In genomic region chr5:101811296-101812169, GRCm38 (mm10) we compare ENCODE assay signal across 13 mouse cellular contexts. TPM values are rescaled to one million over a fixed set of nuclear protein-coding genes. Genes with fewer than 3 reads are reported as not detected.
DNase-seq lines count a peak whose midpoint lies in the region; ATAC-seq and TF ChIP-seq lines count a peak whose summit lies in the region.
"Had no signal": no experiment of that assay in that cellular context is flagged by ENCODE, and none has a peak within 500 bp of the region (broad histone marks: within the 10 kb centered on the region; RNA-seq: fewer than 3 reads in every experiment).

No protein-coding gene starts in this region.

- peak; percentile 27; the same call in 1 of the 2 replicates for TF ChIP-seq CTCF in kidney, postnatal 0 days (IDR thresholded peaks at IDR 0.05; ENCODE audit: low read depth)

- no peak overlapping the region for H3K4me3 ChIP-seq in kidney, postnatal 0 days (replicated peaks; ENCODE audit: low read depth, low read length)
- H3K4me3 ChIP-seq: limb, embryonic 12.5 days; neural tube, embryonic 15.5 days had no signal

- DNase-seq in kidney, postnatal 0 days (ENCODE audit: low spot score) = no peak
- no peak for DNase-seq in kidney, postnatal 4 days
- DNase-seq in thymus, postnatal 0 days (ENCODE audit: low spot score) = peak; percentile 4
- no peak for DNase-seq in thymus, postnatal 36 days
- DNase-seq in cerebellum, adult 9-11 months = peak; percentile 70
- DNase-seq in adrenal gland, postnatal 36 days = no peak
- DNase-seq in spleen, postnatal 14 days (ENCODE audit: low spot score in 2 of 2) = no peak
- DNase-seq in ovary, adult 18-20 months (ENCODE audit: low spot score) = no peak
- DNase-seq: kidney, postnatal 10 days had no signal

- H3K36me3 ChIP-seq in kidney, postnatal 0 days (ENCODE audit: insufficient read depth, low read length) = no peaks in the 10 kb centered on the region
- H3K36me3 ChIP-seq: G1E; limb, embryonic 12.5 days; neural tube, embryonic 15.5 days had no signal

- 93% methylated on average over 6 of the region's 6 CpGs for WGBS in kidney, postnatal 0 days

- H3K27me3 ChIP-seq in kidney, postnatal 0 days (ENCODE audit: insufficient read depth, low read length) = no peaks in the 10 kb centered on the region
- H3K27me3 ChIP-seq: neural tube, embryonic 15.5 days had no signal

- no peaks in the 10 kb centered on the region for H3K9me3 ChIP-seq in kidney, postnatal 0 days (replicated peaks; ENCODE audit: low read length)
- H3K9me3 ChIP-seq: limb, embryonic 12.5 days; neural tube, embryonic 15.5 days had no signal

- no peaks in the 10 kb centered on the region for H3K4me1 ChIP-seq in kidney, postnatal 0 days (replicated peaks; ENCODE audit: insufficient read depth, low read length)
- H3K4me1 ChIP-seq: limb, embryonic 12.5 days; neural tube, embryonic 15.5 days had no signal

- no peak overlapping the region for H3K9ac ChIP-seq in kidney, postnatal 0 days (ENCODE audit: low read depth, low read length)
- H3K9ac ChIP-seq: limb, embryonic 12.5 days; neural tube, embryonic 15.5 days had no signal

- no peak overlapping the region for H3K27ac ChIP-seq in kidney, postnatal 0 days
- H3K27ac ChIP-seq: limb, embryonic 12.5 days; neural tube, embryonic 15.5 days had no signal

- H3K4me2 ChIP-seq in kidney, postnatal 0 days (ENCODE audit: low read length) = no peak overlapping the region
- H3K4me2 ChIP-seq: limb, embryonic 12.5 days; midbrain, embryonic 11.5 days; neural tube, embryonic 15.5 days had no signal

- no peak for ATAC-seq in kidney, postnatal 0 days (replicated peaks; ENCODE audit: low FRiP score, low read depth)

RNA-seq across cellular contexts. Expression of gene Cds1, which starts 46.6 kb away (rescaled TPM):
- 21.7 and 25.7 TPM in 2 replicates for polyA plus RNA-seq in kidney, postnatal 0 days (2015; fragmentation: Nextera tagmentation; extraction: Ambion mirVana)
- polyA plus RNA-seq in thymus, postnatal 0 days (2015; fragmentation: Nextera tagmentation; extraction: Ambion mirVana) = 15.7 and 17.3 TPM in 2 replicates
- total RNA-seq in adrenal gland, postnatal 36 days (2021) = 1 to 10 TPM; 6.5 to 7.7 TPM
- total RNA-seq: G1E had no signal
- polyA plus RNA-seq: G1E had no signal

Comparison
In these comparisons a context has a peak if more than half of its experiments do, and no peak if none do; other contexts are left out.
1. DNase-seq: peak in thymus, postnatal 0 days (single experiment) and cerebellum, adult 9-11 months (single experiment); none in kidney, postnatal 0 days (single experiment), kidney, postnatal 4 days (0 of 2), thymus, postnatal 36 days (0 of 2), adrenal gland, postnatal 36 days (0 of 2), spleen, postnatal 14 days (0 of 2) and ovary, adult 18-20 months (single experiment).